Mouse (Mus musculus) spleen, adult 2 months (tissue): ENCODE results near the gene Mapk3. TPM values are rescaled to one million over a fixed set of nuclear protein-coding genes. Genes with fewer than 3 reads are reported as not detected.

ENCODE experiments used
- DNase-seq, 2 experiments: peaks; one replicate each; pipeline versions ENCODE4 v3.0.0 to v3.0.0-alpha.2; 2012 to 2021; ENCODE audit warnings: low spot score in 2 of 2, low read depth in 1 of 2
- H3K27ac ChIP-seq: fragments of 200-500 bp; 2 replicates; pipeline ENCODE4 v1.5.1; 2012; ENCODE audit warnings: low read length, inconsistent platforms; ENCODE audit not compliant: insufficient read depth
- H3K27me3 ChIP-seq: fragments of 200-500 bp; 2 replicates; pipeline ENCODE4 v1.6.1; 2012; ENCODE audit warnings: mild to moderate bottlenecking, moderate library complexity, low read length, inconsistent platforms; ENCODE audit not compliant: control insufficient read depth, insufficient read depth
- H3K36me3 ChIP-seq: fragments of 200-500 bp; 2 replicates; pipeline ENCODE4 v1.6.1; 2012; ENCODE audit warnings: mild to moderate bottlenecking, low read length, inconsistent platforms; ENCODE audit not compliant: control insufficient read depth, insufficient read depth
- H3K4me1 ChIP-seq: fragments of 200-500 bp; 2 replicates; pipeline ENCODE4 v1.6.1; 2011; ENCODE audit warnings: inconsistent platforms; ENCODE audit not compliant: control insufficient read depth, insufficient read depth, insufficient read length
- H3K4me3 ChIP-seq: fragments of 200-500 bp; 2 replicates; pipeline ENCODE4 v1.5.1; 2011; ENCODE audit warnings: mild to moderate bottlenecking, inconsistent platforms; ENCODE audit not compliant: insufficient read depth, insufficient read length; ENCODE audit errors: extremely low read depth
- CTCF ChIP-seq: fragments of 200-500 bp; IDR thresholded peaks from 2 replicates; pipeline ENCODE4 v1.5.1; 2011; ENCODE audit warnings: mild to moderate bottlenecking, inconsistent platforms; ENCODE audit not compliant: insufficient read depth, insufficient read length, insufficient replicate concordance; ENCODE audit errors: extremely low read depth
- POLR2A ChIP-seq: fragments of 200-500 bp; IDR thresholded peaks from 2 replicates; pipeline ENCODE4 v1.6.1; 2011; ENCODE audit warnings: low read depth, low read length, inconsistent platforms
- WGBS: fragments of 180-500 bp; shearing (Covaris S2); methylation state at CpG from one replicate; pipeline ENCODE4 v1.1.7; 2018; 5-methylcytosine and 5-hydroxymethylcytosine counted together
- polyA plus RNA-seq: library from polyadenylated mRNA; depleted of rRNA; stranded (reverse); fragments of >200 nt; gene quantifications from 2 replicates; pipeline ENCODE4 v1.2.3, GENCODE M21; 2012; rRNA removed

Mapk3 gene
- polyA plus RNA-seq, result 97.0 and 108 TPM in 2 replicates

DNA sequence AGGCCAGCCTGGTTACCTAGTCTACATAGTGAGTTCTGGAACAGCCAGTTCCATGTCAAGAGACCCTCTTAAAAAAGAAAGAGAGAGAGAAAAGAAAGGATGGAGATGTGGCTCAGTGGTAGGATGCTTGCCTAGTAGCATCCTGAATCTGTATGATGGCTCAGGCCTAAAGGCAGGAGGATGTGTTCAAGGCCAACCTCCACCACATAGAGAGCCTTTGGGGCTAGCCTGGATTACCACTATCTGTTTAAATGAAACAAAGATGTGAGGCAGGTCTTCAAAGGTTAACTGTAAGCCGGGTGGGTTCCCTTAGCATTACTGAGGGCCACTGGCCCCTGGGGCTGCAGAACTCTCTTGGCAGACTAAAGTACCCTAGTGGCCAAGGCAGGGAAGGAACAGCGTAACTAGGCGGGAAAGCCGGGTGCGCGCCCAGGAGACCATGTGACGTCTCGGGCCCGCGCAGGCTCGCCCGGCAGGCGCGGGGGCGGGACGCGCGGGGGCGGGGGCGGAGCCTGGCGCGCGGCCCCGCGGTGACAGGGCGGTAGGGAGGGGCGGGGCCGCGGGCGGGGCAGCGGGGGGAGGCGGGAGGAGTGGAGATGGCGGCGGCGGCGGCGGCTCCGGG, at the start of gene Mapk3:
Mapk3 (plus strand) TSS at position 552 of the 622 bp plus-strand sequence.
- WGBS, result 2% methylated on average over 34 of the region's 38 CpGs
- no peaks in the 10 kb centered on the region; the same call in 1 of the 2 replicates for H3K36me3 ChIP-seq
- H3K4me1 ChIP-seq, result peaks cover 10% of the 10 kb centered on the region; the same call in 1 of the 2 replicates
- peak within 1 kb of the TSS; percentile 78 for H3K4me3 ChIP-seq
- H3K27me3 ChIP-seq, result no peaks in the 10 kb centered on the region
- peak; percentile 82 to 86 for DNase-seq
- peak; percentile 62; the same call in 1 of the 2 replicates for TF ChIP-seq CTCF
- TF ChIP-seq POLR2A, result no peak
- H3K27ac ChIP-seq, result peak within 1 kb of the TSS; percentile 63

DNA sequence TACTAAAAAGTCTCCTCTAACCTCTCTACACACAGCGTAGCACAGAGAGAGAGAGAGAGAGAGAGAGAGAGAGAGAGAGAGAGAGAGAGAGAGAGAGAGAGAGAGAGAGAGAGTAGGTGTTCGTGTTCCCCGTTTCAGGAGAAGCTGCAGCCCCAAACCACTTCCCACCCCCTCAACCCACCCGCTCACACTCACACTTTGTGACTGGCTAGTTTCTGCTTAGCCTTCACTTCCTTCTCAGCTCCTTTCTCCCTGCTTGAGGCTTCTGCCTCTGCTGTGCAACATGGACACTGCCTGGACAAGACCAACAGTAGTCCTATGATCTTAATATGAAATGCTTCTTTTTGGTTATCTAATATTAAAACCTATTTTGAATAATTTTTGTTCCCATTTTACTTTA, 49.1 kb upstream of the Mapk3 start:
- H3K4me3 ChIP-seq, result no peak overlapping the region
- H3K4me1 ChIP-seq, result peaks cover 21% of the 10 kb centered on the region
- H3K27ac ChIP-seq, result no peak overlapping the region
- TF ChIP-seq CTCF (no peak), POLR2A (no peak)
- 49% methylated on average over 2 of the region's 4 CpGs for WGBS
- H3K27me3 ChIP-seq, result no peaks in the 10 kb centered on the region
- no peak for DNase-seq
- no peaks in the 10 kb centered on the region for H3K36me3 ChIP-seq

DNA sequence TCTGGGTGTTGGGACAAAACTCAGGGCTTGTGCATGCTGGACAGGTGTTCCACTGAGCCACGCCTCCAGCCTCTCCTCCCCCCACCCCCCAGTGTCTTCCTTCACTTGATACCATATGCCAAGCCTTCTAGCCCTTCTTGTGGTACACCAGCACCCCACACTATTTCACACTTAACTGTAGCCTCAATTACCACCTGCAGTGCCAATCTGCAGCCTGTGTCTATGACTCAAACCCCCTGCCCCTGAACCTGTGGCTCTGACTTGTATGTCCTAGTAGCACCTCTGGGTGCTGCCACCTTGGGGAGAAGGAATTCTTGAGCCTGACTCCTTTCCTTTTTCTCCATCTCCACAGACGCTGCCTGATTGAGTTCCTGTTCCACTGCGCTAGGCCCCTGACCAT, 47.5 kb upstream of the Mapk3 start:
- TF ChIP-seq POLR2A, result no peak
- no peak for TF ChIP-seq CTCF
- Histone ChIP-seq H3K36me3 (no peaks in the 10 kb centered on the region), H3K4me1 (peaks cover 16% of the 10 kb centered on the region), H3K4me3 (no peak overlapping the region), H3K27ac (no peak overlapping the region), H3K27me3 (no peaks in the 10 kb centered on the region)
- 88% methylated on average over 3 of the region's 3 CpGs for WGBS
- DNase-seq, result no peak

DNA sequence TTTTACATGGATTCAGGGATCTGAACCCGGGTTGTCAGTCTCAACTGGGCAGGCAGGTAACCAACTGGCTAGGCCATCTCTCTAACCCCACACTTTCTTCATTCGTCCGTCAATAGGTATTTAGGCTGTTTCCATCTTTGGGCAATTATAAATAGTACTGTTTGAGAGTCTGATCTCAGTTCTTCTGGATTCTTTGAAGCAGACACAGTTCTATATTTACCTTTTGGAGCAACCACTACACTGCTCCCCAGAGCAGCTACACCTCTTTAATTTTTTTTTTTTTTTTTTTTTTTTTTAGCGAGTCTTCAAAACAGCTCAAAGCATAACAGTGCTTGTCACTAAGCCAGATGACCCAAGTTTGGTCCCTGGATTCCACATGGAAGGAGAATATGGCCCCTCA, 43.7 kb upstream of the Mapk3 start:
- Histone ChIP-seq H3K27me3 (no peaks in the 10 kb centered on the region), H3K27ac (no peak overlapping the region), H3K4me3 (no peak overlapping the region), H3K4me1 (no peaks in the 10 kb centered on the region; the same call in 1 of the 2 replicates), H3K36me3 (no peaks in the 10 kb centered on the region)
- no peak for DNase-seq
- WGBS, result 87% methylated on average over 4 of the region's 4 CpGs
- TF ChIP-seq POLR2A (no peak), CTCF (no peak)

DNA sequence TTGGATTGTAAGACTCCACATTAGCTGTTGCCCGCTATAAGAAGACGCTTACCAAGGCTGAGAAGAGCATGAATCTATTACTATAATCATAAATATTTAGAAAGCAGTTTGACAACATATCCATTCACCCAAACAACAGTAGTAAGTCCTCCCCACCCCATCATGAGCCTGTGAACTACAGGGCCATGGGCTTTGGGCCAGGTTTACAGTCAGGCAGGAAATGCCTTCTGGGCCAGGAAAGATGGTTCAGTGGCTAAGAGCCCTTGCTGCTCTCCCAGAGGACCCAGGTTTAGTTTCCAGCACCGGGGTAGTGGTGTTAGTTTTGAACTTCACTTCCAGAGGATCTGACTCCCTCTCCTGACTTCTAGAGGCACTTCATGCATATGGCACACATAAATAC, 41.8 kb upstream of the Mapk3 start:
- 80% methylated on average over 3 of the region's 3 CpGs for WGBS
- no peaks in the 10 kb centered on the region for H3K36me3 ChIP-seq

DNA sequence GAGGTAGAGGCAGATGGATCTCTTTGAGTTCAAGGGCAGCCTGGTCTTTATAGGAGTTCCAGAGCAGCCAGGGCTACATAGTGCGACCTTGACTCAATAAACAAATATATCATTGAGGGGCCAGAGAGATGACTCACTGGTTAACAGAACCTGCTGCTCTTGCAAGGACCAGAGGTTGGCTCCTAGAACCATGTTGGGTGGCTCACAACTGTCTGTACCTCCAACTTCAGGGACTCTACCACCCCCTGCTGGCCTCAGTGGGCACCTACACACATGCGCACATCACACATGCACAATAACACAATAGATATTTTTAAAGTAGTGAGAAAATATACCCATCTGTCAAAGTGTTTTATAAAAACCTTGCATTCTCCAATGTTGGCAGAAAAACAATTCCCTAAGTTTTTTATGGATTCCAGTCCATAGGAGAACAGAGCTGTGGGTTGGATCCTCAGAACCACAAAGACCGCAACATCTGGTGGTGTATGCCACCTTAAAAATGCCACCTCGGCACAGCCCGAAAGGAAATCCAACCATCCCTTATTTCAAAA, 40.5 kb upstream of the Mapk3 start:
- no peak for DNase-seq
- TF ChIP-seq POLR2A (no peak), CTCF (no peak)

More for the DNA sequence above, 41.8 kb upstream of the Mapk3 start:
- H3K4me3 ChIP-seq, result no peak overlapping the region
- H3K27ac ChIP-seq, result no peak overlapping the region
- peaks cover 2% of the 10 kb centered on the region; the same call in 1 of the 2 replicates for H3K4me1 ChIP-seq
- no peaks in the 10 kb centered on the region for H3K27me3 ChIP-seq
- TF ChIP-seq POLR2A, result no peak
- no peak for TF ChIP-seq CTCF
- no peak for DNase-seq

DNA sequence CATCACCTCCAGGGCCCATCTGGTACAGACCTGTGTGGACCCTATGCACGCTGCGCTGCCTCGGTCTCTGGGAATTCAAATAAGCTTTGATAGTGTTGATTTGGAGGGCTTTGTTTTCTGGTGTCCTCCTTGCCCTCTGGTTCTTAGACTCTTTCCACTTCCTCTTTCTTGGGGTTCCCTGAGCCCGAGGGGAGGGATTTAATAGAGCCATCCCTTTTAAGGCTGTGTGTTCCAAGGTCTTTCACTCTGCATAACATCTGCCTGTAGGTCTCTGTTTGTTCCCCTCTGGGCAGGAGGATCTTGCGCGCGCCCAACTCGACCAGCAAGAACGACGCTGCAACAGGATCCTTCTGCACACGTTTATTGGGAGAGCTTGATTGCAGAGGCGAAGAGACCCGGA, 37.8 kb upstream of the Mapk3 start:
- Histone ChIP-seq H3K4me3 (no peak overlapping the region), H3K4me1 (peaks cover 2% of the 10 kb centered on the region; the same call in 1 of the 2 replicates), H3K36me3 (no peaks in the 10 kb centered on the region), H3K27me3 (no peaks in the 10 kb centered on the region), H3K27ac (0 out of 2 replicates have a peak overlapping the region, but pooled peaks have one; percentile 43)
- no peak for TF ChIP-seq POLR2A
- TF ChIP-seq CTCF, result no peak
- 84% methylated on average over 13 of the region's 13 CpGs for WGBS
- no peak for DNase-seq

More for the DNA sequence above, 40.5 kb upstream of the Mapk3 start:
- Histone ChIP-seq H3K4me1 (peaks cover 2% of the 10 kb centered on the region; the same call in 1 of the 2 replicates), H3K36me3 (no peaks in the 10 kb centered on the region), H3K27ac (no peak overlapping the region), H3K4me3 (no peak overlapping the region), H3K27me3 (no peaks in the 10 kb centered on the region)
- WGBS, result 92% methylated on average over 5 of the region's 5 CpGs
